Comparison of ENCODE assay signal across 26 mouse cellular contexts in the genomic region with DNA sequence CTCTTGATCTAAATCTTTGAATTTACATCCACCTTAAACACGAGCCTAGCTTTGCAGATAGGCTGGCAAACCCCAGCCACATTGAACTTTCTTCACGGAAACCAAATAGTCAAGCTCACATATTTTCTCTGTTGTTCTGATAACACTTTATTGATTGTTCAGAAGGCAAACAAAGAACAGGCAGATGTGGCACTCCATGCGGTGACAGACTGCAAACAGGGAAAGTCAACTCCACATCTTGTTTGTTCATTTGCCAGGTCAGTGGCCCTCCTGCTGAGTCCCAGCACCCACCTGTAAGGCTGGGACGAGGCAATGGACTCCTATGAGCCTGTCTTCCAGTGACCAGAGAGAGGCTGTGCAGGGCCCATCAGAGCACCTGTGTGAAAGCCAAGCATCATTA.
A peak's percentile ranks its signal among the peaks of the same experiment; 100 is the strongest.
DNase-seq lines count a peak whose midpoint lies in the region; ATAC-seq and TF ChIP-seq lines count a peak whose summit lies in the region.
"Had no signal": no experiment of that assay in that cellular context is flagged by ENCODE, and none has a peak within 500 bp of the region (broad histone marks: within the 10 kb centered on the region; RNA-seq: fewer than 3 reads in every experiment).

No protein-coding gene starts in this region.

- no peaks in the 10 kb centered on the region for H3K79me2 ChIP-seq in liver, adult 2 months (ENCODE audit: control insufficient read depth, insufficient read depth, low read length)

- 27% methylated on average over 4 of the region's 4 CpGs for WGBS in liver, adult 2 months
- WGBS in liver, embryonic 16.5 days (ENCODE audit: insufficient replicate concordance): 44% methylated on average over 4 of the region's 4 CpGs
- 64% methylated on average over 4 of the region's 4 CpGs for WGBS in stomach, embryonic 15.5 days

- H3K27ac ChIP-seq in liver, adult 2 months (replicated peaks; ENCODE audit: insufficient read depth, low read depth, low read length): no peak overlapping the region
- H3K27ac ChIP-seq in liver, embryonic 16.5 days (ENCODE audit: low read length): no peak overlapping the region
- H3K27ac ChIP-seq in stomach, embryonic 15.5 days: no peak overlapping the region; the same call in 1 of the 2 replicates
- H3K27ac ChIP-seq: forebrain, embryonic 10.5 days; forebrain, embryonic 13.5 days; gastrocnemius, adult 2 months; heart, embryonic 13.5 days; hindbrain, embryonic 14.5 days had no signal

- no peaks in the 10 kb centered on the region; the same call in 1 of the 2 replicates for H3K27me3 ChIP-seq in liver, adult 2 months (ENCODE audit: control insufficient read depth, insufficient read depth, low read length)
- no peaks in the 10 kb centered on the region for H3K27me3 ChIP-seq in liver, embryonic 16.5 days (ENCODE audit: control insufficient read depth, insufficient read depth, low read depth, low read length)
- no peaks in the 10 kb centered on the region for H3K27me3 ChIP-seq in stomach, embryonic 15.5 days (replicated peaks)
- H3K27me3 ChIP-seq: CH12.LX; forebrain, embryonic 13.5 days; Patski had no signal

- TF ChIP-seq POLR2A in liver, adult 2 months (IDR thresholded peaks at IDR 0.05; ENCODE audit: extremely low read depth, insufficient read depth, low read length): no peak

- intact Hi-C loops in left cerebral cortex, postnatal 10 days (cut with DNase I): no loop called here

- TF ChIP-seq CTCF in liver, adult 2 months (IDR thresholded peaks at IDR 0.05; ENCODE audit: low read depth, low read length): no peak

- H3K4me3 ChIP-seq in liver, adult 2 months (ENCODE audit: insufficient read depth, low read depth, low read length): no peak overlapping the region
- H3K4me3 ChIP-seq in liver, embryonic 16.5 days (ENCODE audit: low read depth, low read length): no peak overlapping the region
- H3K4me3 ChIP-seq in stomach, embryonic 15.5 days (replicated peaks): no peak overlapping the region
- H3K4me3 ChIP-seq: forebrain, embryonic 10.5 days; forebrain, embryonic 13.5 days; gastrocnemius, adult 2 months; heart, embryonic 13.5 days had no signal

- peak; percentile 68 for ATAC-seq in liver, embryonic 16.5 days (ENCODE audit: low read depth)
- peak; percentile 67 for ATAC-seq in stomach, embryonic 15.5 days (ENCODE audit: insufficient read depth, low FRiP score, low read depth)
- ATAC-seq: forebrain, embryonic 13.5 days; forebrain, postnatal 0 days; Patski had no signal

- peak; percentile 89 for DNase-seq in liver, adult 2 months (ENCODE audit: extremely low read depth, low read depth, low spot score)
- no peak for DNase-seq in liver
- DNase-seq in gastrocnemius, postnatal 10 days: no peak
- DNase-seq in left cerebral cortex, postnatal 10 days (ENCODE audit: extremely low spot score in 1 of 2, low spot score in 2 of 2): no peak
- no peak for DNase-seq in right cerebral cortex, postnatal 14 days
- DNase-seq: adrenal gland, postnatal 10 days; adrenal gland, postnatal 36 days; B cell, adult 2 months; cerebellum, adult 18-20 months; cerebellum, adult 9-10 months; cerebellum, postnatal 14 days; forebrain, postnatal 0 days; gastrocnemius, adult 2 months; gastrocnemius, postnatal 25 days; heart, adult 18-20 months; heart, postnatal 14 days; heart, postnatal 4 days had no signal

- no peak overlapping the region for H3K4me2 ChIP-seq in liver, embryonic 16.5 days (ENCODE audit: low read depth, low read length)
- H3K4me2 ChIP-seq in stomach, embryonic 15.5 days: no peak overlapping the region
- H3K4me2 ChIP-seq: forebrain, embryonic 13.5 days; heart, embryonic 13.5 days; hindbrain, embryonic 14.5 days had no signal

- peaks cover 3% of the 10 kb centered on the region; the same call in 1 of the 2 replicates for H3K4me1 ChIP-seq in liver, adult 2 months (ENCODE audit: control insufficient read depth, insufficient read depth, low read length)
- no peaks in the 10 kb centered on the region for H3K4me1 ChIP-seq in liver, embryonic 16.5 days (ENCODE audit: control insufficient read depth, low read depth, low read length)
- H3K4me1 ChIP-seq in stomach, embryonic 15.5 days: no peaks in the 10 kb centered on the region
- H3K4me1 ChIP-seq: forebrain, embryonic 13.5 days had no signal

- no peaks in the 10 kb centered on the region for H3K9me3 ChIP-seq in liver, embryonic 16.5 days (replicated peaks; ENCODE audit: control insufficient read depth, low read length)
- H3K9me3 ChIP-seq in stomach, embryonic 15.5 days: no peaks in the 10 kb centered on the region
- H3K9me3 ChIP-seq: forebrain, embryonic 10.5 days; forebrain, embryonic 13.5 days; heart, embryonic 13.5 days had no signal

- no peaks in the 10 kb centered on the region for H3K36me3 ChIP-seq in liver, adult 2 months (ENCODE audit: control insufficient read depth, insufficient read depth, low read length)
- no peaks in the 10 kb centered on the region for H3K36me3 ChIP-seq in liver, embryonic 16.5 days (ENCODE audit: control insufficient read depth, insufficient read depth)
- no peaks in the 10 kb centered on the region for H3K36me3 ChIP-seq in stomach, embryonic 15.5 days
- H3K36me3 ChIP-seq: G1E; heart, embryonic 13.5 days had no signal

- no peak overlapping the region for H3K9ac ChIP-seq in liver, adult 2 months (ENCODE audit: low read depth, low read length)
- no peak overlapping the region for H3K9ac ChIP-seq in liver, embryonic 16.5 days (ENCODE audit: low read depth, low read length)
- no peak overlapping the region for H3K9ac ChIP-seq in stomach, embryonic 15.5 days
- H3K9ac ChIP-seq: forebrain, embryonic 13.5 days; forebrain, postnatal 0 days; heart, embryonic 13.5 days; hindbrain, embryonic 14.5 days had no signal
